Mouse (Mus musculus) cerebellum, adult 2 months (tissue): Measurements from ENCODE around the gene Ranbp9. TPM values are rescaled to one million over a fixed set of nuclear protein-coding genes. Genes with fewer than 3 reads are reported as not detected.
A peak's percentile ranks its signal among the peaks of the same experiment; 100 is the strongest.

ENCODE experiments used
- DNase-seq, 2 experiments: peaks; one replicate each; pipeline ENCODE4 v3.0.0; 2021
- H3K27ac ChIP-seq: fragments of 200-500 bp; 2 replicates; pipeline ENCODE4 v1.5.1; 2012; ENCODE audit warnings: low read length, control low read depth, inconsistent platforms; ENCODE audit not compliant: insufficient read depth
- H3K27me3 ChIP-seq: fragments of 200-500 bp; 2 replicates; pipeline ENCODE4 v1.6.1; 2012; ENCODE audit warnings: inconsistent platforms, mild to moderate bottlenecking, low read length, moderate library complexity; ENCODE audit not compliant: control insufficient read depth, insufficient read depth
- H3K4me1 ChIP-seq: fragments of 200-500 bp; 2 replicates; pipeline ENCODE4 v1.6.1; 2011; ENCODE audit warnings: low read length; ENCODE audit not compliant: control insufficient read depth, insufficient read depth
- H3K4me3 ChIP-seq: fragments of 200-500 bp; replicated peaks from 2 replicates; pipeline ENCODE3; 2011; ENCODE audit warnings: mild to moderate bottlenecking, low read depth, low read length, control low read depth; ENCODE audit not compliant: insufficient read depth
- CTCF ChIP-seq: fragments of 200-500 bp; IDR thresholded peaks from 2 replicates; pipeline ENCODE4 v1.5.1; 2011; ENCODE audit warnings: low read depth, mild to moderate bottlenecking, control low read depth, low read length, moderate library complexity, borderline replicate concordance; ENCODE audit not compliant: insufficient read depth
- POLR2A ChIP-seq: fragments of 200-500 bp; IDR thresholded peaks from 2 replicates; pipeline ENCODE4 v1.6.1; 2011; ENCODE audit warnings: low read length, control low read depth, borderline replicate concordance; ENCODE audit not compliant: insufficient read depth
- WGBS: fragments of 180-500 bp; shearing (Covaris S2); methylation state at CpG from one replicate; pipeline ENCODE4 v1.1.7; 2018; 5-methylcytosine and 5-hydroxymethylcytosine counted together
- polyA plus RNA-seq: library from polyadenylated mRNA; depleted of rRNA; stranded (reverse); fragments of >200 nt; gene quantifications from 2 replicates; pipeline ENCODE4 v1.2.3, GENCODE M21; 2012; rRNA removed

Gene Ranbp9
- polyA plus RNA-seq, result 59.9 and 61.6 TPM in 2 replicates

- TF ChIP-seq POLR2A, result peak; percentile 72
- no peak for TF ChIP-seq CTCF
- DNase-seq, result peak; percentile 83 to 84
- Histone ChIP-seq H3K27ac (peak within 1 kb of the TSS; percentile 99), H3K27me3 (no peaks in the 10 kb centered on the region), H3K4me1 (peaks cover 2% of the 10 kb centered on the region; the same call in 1 of the 2 replicates), H3K4me3 (peak within 1 kb of the TSS; percentile 87)
- WGBS, result 2% methylated on average over 93 of the region's 132 CpGs
Observed at GRCm38 (mm10) chr13:43480957-43481858, at the start of gene Ranbp9. Gene Ranbp9 (minus strand): TSS chr13:43481282.

- no peak for TF ChIP-seq POLR2A
- TF ChIP-seq CTCF, result no peak
- WGBS, result 55% methylated on average over 14 of the region's 14 CpGs
- no peaks in the 10 kb centered on the region for H3K4me1 ChIP-seq
- no peak overlapping the region for H3K27ac ChIP-seq
- DNase-seq, result no peak
- no peaks in the 10 kb centered on the region for H3K27me3 ChIP-seq
- no peak overlapping the region for H3K4me3 ChIP-seq
Observed at GRCm38 (mm10) chr13:43530129-43530831, 49.2 kb upstream of the Ranbp9 start.

GRCm38 (mm10) chr13:43526289-43526688, 45.2 kb upstream of the Ranbp9 start:
- no peak for DNase-seq
- 98% methylated on average over 5 of the region's 5 CpGs for WGBS
- Histone ChIP-seq H3K27ac (no peak overlapping the region), H3K4me3 (no peak overlapping the region), H3K4me1 (no peaks in the 10 kb centered on the region), H3K27me3 (no peaks in the 10 kb centered on the region)
- TF ChIP-seq POLR2A, result no peak
- no peak for TF ChIP-seq CTCF

- TF ChIP-seq CTCF (no peak), POLR2A (no peak)
- Histone ChIP-seq H3K27me3 (no peaks in the 10 kb centered on the region), H3K4me3 (no peak overlapping the region), H3K4me1 (no peaks in the 10 kb centered on the region), H3K27ac (no peak overlapping the region)
- DNase-seq, result no peak
- 65% methylated on average over 16 of the region's 16 CpGs for WGBS
Observed at GRCm38 (mm10) chr13:43525363-43526134, 44.5 kb upstream of the Ranbp9 start.

- Histone ChIP-seq H3K4me3 (no peak overlapping the region), H3K27me3 (no peaks in the 10 kb centered on the region), H3K4me1 (no peaks in the 10 kb centered on the region), H3K27ac (no peak overlapping the region)
- DNase-seq, result no peak
- no peak for TF ChIP-seq CTCF
- TF ChIP-seq POLR2A, result no peak
- 34% methylated on average over 16 of the region's 16 CpGs for WGBS
Observed at GRCm38 (mm10) chr13:43524491-43525362, 43.6 kb upstream of the Ranbp9 start.

GRCm38 (mm10) chr13:43523906-43524480, 42.9 kb upstream of the Ranbp9 start:
- WGBS, result 75% methylated on average over 7 of the region's 7 CpGs
- Histone ChIP-seq H3K27ac (no peak overlapping the region), H3K4me3 (no peak overlapping the region), H3K4me1 (no peaks in the 10 kb centered on the region), H3K27me3 (no peaks in the 10 kb centered on the region)
- no peak for TF ChIP-seq CTCF
- TF ChIP-seq POLR2A, result no peak
- no peak for DNase-seq

- Histone ChIP-seq H3K4me1 (no peaks in the 10 kb centered on the region), H3K4me3 (no peak overlapping the region), H3K27me3 (no peaks in the 10 kb centered on the region), H3K27ac (no peak overlapping the region)
- TF ChIP-seq POLR2A (no peak), CTCF (no peak)
- no peak for DNase-seq
- WGBS, result 93% methylated on average over 5 of the region's 5 CpGs
Observed at GRCm38 (mm10) chr13:43521940-43522339, 40.9 kb upstream of the Ranbp9 start.
